Mouse (Mus musculus) v-Abl transformed pro-B cells (cell line): ENCODE data around the gene BC030499.

ENCODE experiments used
- in situ Hi-C, 2 experiments: fragments of 400-800 bp; cut with MboI; formaldehyde crosslinking; loops; one replicate each; pipeline ENCODE4 v1.15.1; 2025; ENCODE audit not compliant: unreplicated experiment in 2 of 2

The BC030499 gene

GRCm38 (mm10) chr11:78290654-78291053, at the start of gene BC030499:
BC030499 (plus strand) TSS chr11:78290841.
- in situ Hi-C loops = no loop called here

- in situ Hi-C loops = no loop called here
These were observed 45.4 kb upstream of the BC030499 start for GRCm38 (mm10) chr11:78245261-78245626.

- in situ Hi-C loops = no loop called here
These were observed 44.9 kb upstream of the BC030499 start, which contains the start of the genes Sdf2 and Supt6 for GRCm38 (mm10) chr11:78245627-78246317. Sdf2 (plus strand) TSS chr11:78245746. Supt6 (minus strand) TSS chr11:78245987.

GRCm38 (mm10) chr11:78246318-78247011, 44.2 kb upstream of the BC030499 start:
- in situ Hi-C loops = no loop called here

- in situ Hi-C loops = no loop called here
These were observed 43.7 kb upstream of the BC030499 start for GRCm38 (mm10) chr11:78247012-78247348.

- in situ Hi-C loops = no loop called here
These were observed 42.9 kb upstream of the BC030499 start for GRCm38 (mm10) chr11:78247727-78248140.

- in situ Hi-C loops = no loop called here
These were observed 34.0 kb upstream of the BC030499 start for GRCm38 (mm10) chr11:78256618-78257017.

GRCm38 (mm10) chr11:78260489-78261258, 30.0 kb upstream of the BC030499 start:
- in situ Hi-C loops = loop anchor here (5.0 kb wide), 2 partner anchors 67 to 87 kb away; partner anchors contain the start of gene Pigs (in 1 of the 2)

- in situ Hi-C loops = loop anchor here (5.0 kb wide), 2 partner anchors 66 to 86 kb away; partner anchors contain the start of gene Pigs (in 1 of the 2)
These were observed 29.0 kb upstream of the BC030499 start, which contains the start of gene 2610507B11Rik for GRCm38 (mm10) chr11:78261380-78262352. 2610507B11Rik (plus strand) TSS chr11:78261752.

- in situ Hi-C loops = loop anchor here (5.0 kb wide), 2 partner anchors 65 to 85 kb away; partner anchors contain the start of gene Pigs (in 1 of the 2)
These were observed 28.1 kb upstream of the BC030499 start for GRCm38 (mm10) chr11:78262550-78262949.

- in situ Hi-C loops = no loop called here
These were observed 25.1 kb upstream of the BC030499 start for GRCm38 (mm10) chr11:78265571-78265970.

GRCm38 (mm10) chr11:78271986-78272385, 18.7 kb upstream of the BC030499 start:
- in situ Hi-C loops = loop anchor here in 1 of 2 experiments (10.0 kb wide), 1 partner anchor 53 kb away; the partner anchor contains the start of genes Aldoc and Pigs

GRCm38 (mm10) chr11:78275596-78275995, 15.0 kb upstream of the BC030499 start:
- in situ Hi-C loops = loop anchor here in 1 of 2 experiments (10.0 kb wide), 1 partner anchor 49 kb away; the partner anchor contains the start of genes Aldoc and Pigs

GRCm38 (mm10) chr11:78276169-78276568, 14.5 kb upstream of the BC030499 start:
- in situ Hi-C loops = loop anchor here in 1 of 2 experiments (10.0 kb wide), 1 partner anchor 49 kb away; the partner anchor contains the start of genes Aldoc and Pigs

GRCm38 (mm10) chr11:78278853-78279252, 11.8 kb upstream of the BC030499 start:
- in situ Hi-C loops = loop anchor here in 1 of 2 experiments (10.0 kb wide), 1 partner anchor 46 kb away; the partner anchor contains the start of genes Aldoc and Pigs

- in situ Hi-C loops = loop anchor here in 1 of 2 experiments (10.0 kb wide), 1 partner anchor 45 kb away; the partner anchor contains the start of genes Aldoc and Pigs
These were observed 11.1 kb upstream of the BC030499 start for GRCm38 (mm10) chr11:78279586-78279985.

- in situ Hi-C loops = no loop called here
These were observed 1.4 kb upstream of the BC030499 start for GRCm38 (mm10) chr11:78289146-78289763.

- in situ Hi-C loops = no loop called here
These were observed 3.9 kb downstream of the BC030499 start for GRCm38 (mm10) chr11:78294585-78294984.

GRCm38 (mm10) chr11:78300917-78301316, 10.3 kb downstream of the BC030499 start:
- in situ Hi-C loops = no loop called here
